Comparison of ENCODE assay signal across 7 mouse cellular contexts in the genomic region with DNA sequence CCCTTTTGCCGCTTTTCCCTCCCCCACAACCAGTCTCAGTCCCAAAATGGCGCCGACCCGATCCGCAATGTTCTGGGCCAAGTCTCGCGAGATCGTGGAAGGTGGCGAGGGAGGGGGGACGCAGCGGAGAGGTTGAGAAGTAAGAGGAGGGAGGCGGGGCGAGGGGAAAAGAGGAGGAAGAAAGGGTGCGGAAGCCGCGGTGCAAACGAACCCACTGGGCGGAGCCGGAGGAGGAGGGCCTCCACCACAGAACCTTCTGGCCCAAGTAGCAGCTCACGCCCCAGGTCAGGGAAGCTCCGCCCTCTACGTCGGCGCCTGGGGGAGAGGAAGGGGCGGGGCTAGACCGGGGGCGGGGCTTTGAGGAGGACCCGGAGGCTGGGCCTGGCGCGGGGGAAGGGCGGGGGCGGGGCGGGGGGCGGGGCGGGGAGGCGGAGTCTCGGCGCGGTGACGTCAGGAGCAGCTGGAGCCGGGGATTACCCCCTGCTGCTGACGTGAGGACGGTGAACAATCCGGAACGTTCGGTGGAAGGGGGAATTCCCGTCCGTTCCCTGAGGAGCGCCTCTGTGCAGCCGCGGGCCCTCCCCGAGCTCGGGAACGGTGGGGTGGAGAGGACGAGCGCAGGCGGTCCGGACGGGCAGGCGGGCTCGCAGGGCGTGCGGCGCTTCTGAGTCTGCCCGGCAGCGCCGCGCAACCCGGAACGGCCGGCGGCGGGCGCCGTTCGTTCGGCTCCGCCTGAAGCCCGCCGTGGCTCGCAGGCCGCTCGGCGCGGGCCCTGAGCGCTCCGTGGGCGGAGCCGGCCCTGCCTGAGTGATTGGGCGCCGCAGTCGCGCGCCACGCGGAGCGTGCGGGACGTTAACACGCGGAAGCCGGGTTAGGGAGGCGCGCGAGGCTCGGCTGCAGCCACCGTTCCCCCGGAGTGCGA. TPM values are rescaled to one million over a fixed set of nuclear protein-coding genes. Genes with fewer than 3 reads are reported as not detected.
A peak's percentile ranks its signal among the peaks of the same experiment; 100 is the strongest.
DNase-seq lines count a peak whose midpoint lies in the region; ATAC-seq lines count a peak whose summit lies in the region.

A gene (minus strand): TSS at position 310 of the 922 bp plus-strand sequence.

- ATAC-seq in intestine, embryonic 16.5 days: peak; percentile 96
- peak; percentile 96 for ATAC-seq in midbrain, embryonic 11.5 days (ENCODE audit: low FRiP score)

- no peaks in the 10 kb centered on the region for H3K36me3 ChIP-seq in intestine, embryonic 16.5 days (ENCODE audit: control insufficient read depth, insufficient read depth, low read length)
- no peaks in the 10 kb centered on the region for H3K36me3 ChIP-seq in midbrain, embryonic 11.5 days (ENCODE audit: control insufficient read depth, insufficient read depth, low read length)

- H3K4me3 ChIP-seq in intestine, embryonic 16.5 days (ENCODE audit: low read length): peak within 1 kb of the TSS; percentile 97
- H3K4me3 ChIP-seq in midbrain, embryonic 11.5 days (ENCODE audit: low read depth, low read length): peak within 1 kb of the TSS; percentile 97

- peak within 1 kb of the TSS; percentile 99 for H3K9ac ChIP-seq in intestine, embryonic 16.5 days (ENCODE audit: low read depth, low read length)
- H3K9ac ChIP-seq in midbrain, embryonic 11.5 days (ENCODE audit: low read length): peak within 1 kb of the TSS; percentile 93

- no peaks in the 10 kb centered on the region for H3K9me3 ChIP-seq in intestine, embryonic 16.5 days (ENCODE audit: control insufficient read depth, low read length)
- no peaks in the 10 kb centered on the region for H3K9me3 ChIP-seq in midbrain, embryonic 11.5 days (ENCODE audit: control insufficient read depth, low read length)

- peak within 1 kb of the TSS; percentile 85 for H3K4me2 ChIP-seq in intestine, embryonic 16.5 days (ENCODE audit: low read depth, low read length)
- H3K4me2 ChIP-seq in midbrain, embryonic 11.5 days: peak within 1 kb of the TSS; percentile 69

- peak; percentile 100 for DNase-seq in adrenal gland, adult 8-10 months
- DNase-seq in embryo, embryonic 9.5 days (ENCODE audit: extremely low spot score): peak; percentile 100
- peak; percentile 99 to 100 for DNase-seq in gastrocnemius, postnatal 4 days (ENCODE audit: low spot score in 2 of 2)
- DNase-seq in left cerebral cortex, postnatal 36 days (ENCODE audit: low spot score in 2 of 2): peak; percentile 99 to 100
- DNase-seq in midbrain, embryonic 11.5 days (ENCODE audit: low spot score, missing footprints): peak; percentile 100
- peak; percentile 100 for DNase-seq in skeletal muscle tissue, adult 2 months (ENCODE audit: low read depth, low spot score)

- under 1% methylated on average over 95 of the region's 109 CpGs for WGBS in intestine, embryonic 16.5 days
- WGBS in midbrain, embryonic 11.5 days: under 1% methylated on average over 88 of the region's 109 CpGs

- H3K27ac ChIP-seq in intestine, embryonic 16.5 days (ENCODE audit: low read length): peak within 1 kb of the TSS; percentile 98
- H3K27ac ChIP-seq in midbrain, embryonic 11.5 days (ENCODE audit: low read depth, low read length): peak within 1 kb of the TSS; percentile 97

- intact Hi-C loops in left cerebral cortex, postnatal 36 days (cut with DNase I): loop anchor here (5.0 kb wide), 2 partner anchors 197 to 237 kb away; no protein-coding TSS in a partner anchor

- H3K4me1 ChIP-seq in intestine, embryonic 16.5 days (ENCODE audit: control insufficient read depth, insufficient read depth, low read length): peaks cover 8% of the 10 kb centered on the region; the same call in 1 of the 2 replicates
- peaks cover 14% of the 10 kb centered on the region for H3K4me1 ChIP-seq in midbrain, embryonic 11.5 days (ENCODE audit: control insufficient read depth, insufficient read depth, low read length)

- peaks cover 3% of the 10 kb centered on the region; the same call in 1 of the 2 replicates for H3K27me3 ChIP-seq in intestine, embryonic 16.5 days (replicated peaks; ENCODE audit: control insufficient read depth, insufficient read depth, low read length)
- H3K27me3 ChIP-seq in midbrain, embryonic 11.5 days (ENCODE audit: control insufficient read depth, insufficient read depth, low read length): peaks cover 19% of the 10 kb centered on the region

RNA-seq across cellular contexts. Expression of the gene that starts here (rescaled TPM):
- 10 to 100 TPM; 68.5 to 95.7 (median 88.4) TPM for total RNA-seq in adrenal gland, adult 8-10 months (2022)
- total RNA-seq in gastrocnemius, postnatal 4 days (2021): 10 to 100 TPM; 64.9 to 74.7 TPM
- polyA plus RNA-seq in intestine, embryonic 16.5 days (2015; fragmentation: Nextera tagmentation; extraction: Ambion mirVana): 63.0 and 66.5 TPM in 2 replicates
- total RNA-seq in left cerebral cortex, postnatal 36 days (2021): 10 to 100 TPM; 75.5 to 89.7 TPM
- 153 and 159 TPM in 2 replicates for polyA plus RNA-seq in midbrain, embryonic 11.5 days (2014; fragmentation: Nextera tagmentation; extraction: Ambion mirVana)

Comparison
In these comparisons a context has a peak if more than half of its experiments do, and no peak if none do; other contexts are left out.
1. Peak in every context shown above with its lines: DNase-seq, ATAC-seq, H3K4me3 ChIP-seq and H3K27ac ChIP-seq.